Mouse (Mus musculus): Measurements from ENCODE around the gene Lpp. TPM values are rescaled to one million over a fixed set of nuclear protein-coding genes. Genes with fewer than 3 reads are reported as not detected.

Lpp gene
- polyA plus RNA-seq, 1 experiment from 2014 or later = 45.3 TPM

DNA sequence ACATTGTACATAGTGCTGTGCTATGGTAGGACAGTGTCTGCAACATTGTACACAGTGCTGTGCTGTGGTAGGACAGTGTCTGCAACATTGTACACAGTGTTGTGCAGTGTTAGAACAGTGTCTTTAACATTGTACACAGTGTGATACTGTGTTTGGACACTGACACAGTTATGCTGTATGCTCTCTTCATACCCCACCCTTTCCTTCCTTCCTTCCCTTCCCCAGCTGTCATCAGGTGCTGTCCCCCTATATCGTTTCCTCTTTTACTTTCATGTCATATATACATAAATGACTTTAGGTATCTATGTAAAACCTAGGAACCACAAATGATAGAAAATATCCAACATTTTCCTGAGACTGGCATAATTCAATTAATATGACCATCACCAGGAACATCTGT lies 53.1 kb downstream of the Lpp start:
- H3K36me3 ChIP-seq = peaks cover 25% of the 10 kb centered on the region
- no peaks in the 10 kb centered on the region for H3K9me3 ChIP-seq (replicated peaks)
- no peaks in the 10 kb centered on the region for H3K27me3 ChIP-seq (ENCODE audit: low read depth, poor library complexity, severe bottlenecking)
- H3K27ac ChIP-seq = no peak overlapping the region
- 88% methylated on average over 1 of the region's 1 CpGs for WGBS
- DNase-seq (ENCODE audit: low spot score) = no peak
- no peak overlapping the region for H3K4me3 ChIP-seq
- peaks cover 41% of the 10 kb centered on the region for H3K4me1 ChIP-seq

DNA sequence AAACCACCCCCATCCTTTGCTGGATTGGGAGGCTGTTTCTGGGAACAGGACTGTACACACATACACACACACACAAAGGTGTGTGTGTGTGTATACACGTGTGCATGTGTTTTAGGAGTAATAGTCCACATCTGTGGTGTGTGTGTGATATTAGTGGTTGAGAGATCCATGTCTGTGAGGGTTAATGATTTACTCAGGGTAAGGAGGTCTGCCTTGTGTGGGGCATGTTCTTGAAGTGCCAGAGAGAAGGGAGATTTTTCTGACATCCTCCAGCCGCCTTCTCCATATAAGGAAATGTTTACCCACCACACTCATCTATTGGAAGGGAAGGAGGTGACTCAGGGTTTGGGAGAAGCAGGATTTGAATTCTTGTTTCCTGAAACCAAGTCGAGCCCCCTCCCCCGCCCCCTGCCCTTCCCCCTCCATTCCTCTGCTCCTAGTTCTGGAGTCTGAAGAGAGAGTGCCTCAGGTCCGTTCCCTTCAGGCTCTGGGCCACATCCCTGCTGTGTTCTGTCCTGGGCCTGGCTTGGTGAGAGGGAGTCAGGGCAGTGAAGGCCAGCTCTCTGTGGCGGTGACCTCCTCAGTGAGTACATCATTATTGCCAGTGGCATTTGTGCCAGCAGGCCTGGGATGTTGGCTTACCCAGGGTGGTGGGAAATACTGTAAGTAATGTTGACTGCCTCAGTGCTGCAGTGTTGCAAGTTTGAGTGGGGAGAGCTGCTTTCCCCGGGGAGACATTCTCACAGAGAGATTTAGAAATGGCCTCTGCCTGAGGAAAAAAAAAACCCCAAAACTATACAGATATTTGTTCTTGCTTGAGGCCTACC lies 54.6 kb downstream of the Lpp start:
- H3K4me1 ChIP-seq = peaks cover 44% of the 10 kb centered on the region
- H3K4me3 ChIP-seq = no peak overlapping the region
- H3K27me3 ChIP-seq (ENCODE audit: low read depth, poor library complexity, severe bottlenecking) = no peaks in the 10 kb centered on the region
- no peak for DNase-seq (ENCODE audit: low spot score)
- peaks cover 25% of the 10 kb centered on the region for H3K36me3 ChIP-seq
- peak overlapping the region; percentile 66 for H3K27ac ChIP-seq
- 43% methylated on average over 7 of the region's 7 CpGs for WGBS
- no peaks in the 10 kb centered on the region for H3K9me3 ChIP-seq (replicated peaks)

DNA sequence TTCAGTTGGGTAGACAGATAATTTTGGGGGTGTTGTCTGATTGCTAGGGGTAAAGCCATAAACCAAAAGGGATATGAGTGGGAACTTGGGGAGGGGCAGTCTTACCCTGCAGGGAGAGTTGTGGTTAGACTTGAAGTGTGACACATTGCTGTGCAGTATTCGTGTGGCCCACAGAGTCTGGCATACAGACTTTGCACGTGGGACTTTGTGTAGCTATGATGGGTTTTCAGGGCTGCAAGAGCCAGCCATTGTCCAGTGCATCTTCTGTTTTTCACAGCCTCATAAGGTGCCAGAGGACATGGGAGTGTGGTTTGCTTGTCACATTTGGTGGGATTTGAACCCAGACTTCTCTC lies 55.2 kb downstream of the Lpp start:
- Histone ChIP-seq H3K27me3 (ENCODE audit: low read depth, poor library complexity, severe bottlenecking) (no peaks in the 10 kb centered on the region), H3K36me3 (peaks cover 20% of the 10 kb centered on the region), H3K4me1 (peaks cover 45% of the 10 kb centered on the region), H3K9me3 (replicated peaks) (no peaks in the 10 kb centered on the region), H3K27ac (no peak overlapping the region), H3K4me3 (no peak overlapping the region)
- 83% methylated on average over 2 of the region's 2 CpGs for WGBS
- no peak for DNase-seq (ENCODE audit: low spot score)

DNA sequence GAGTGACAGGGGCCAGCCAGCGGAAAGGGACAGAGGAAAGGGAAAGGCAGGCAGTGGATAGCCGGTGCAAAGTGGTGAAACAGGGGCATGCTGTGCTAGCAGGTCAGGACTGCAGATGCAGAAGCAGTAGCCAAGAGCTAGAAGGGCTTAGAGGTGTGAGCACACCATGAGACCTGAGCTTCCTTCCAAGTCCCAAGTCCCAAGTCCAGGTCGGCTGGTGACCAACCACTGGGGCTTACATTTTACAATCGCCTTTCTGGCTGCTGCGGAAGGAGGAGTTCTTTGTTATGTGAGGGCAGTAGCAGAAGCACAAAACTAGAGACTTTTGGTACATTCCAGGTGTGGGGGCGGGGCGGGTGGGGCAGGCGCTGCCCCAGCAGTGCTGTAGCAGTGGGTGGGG lies 56.5 kb downstream of the Lpp start:
- 11% methylated on average over 8 of the region's 8 CpGs for WGBS
- Histone ChIP-seq H3K27me3 (ENCODE audit: low read depth, poor library complexity, severe bottlenecking) (no peaks in the 10 kb centered on the region), H3K27ac (peak overlapping the region; percentile 68; the same call in 1 of the 2 replicates), H3K4me3 (no peak overlapping the region), H3K4me1 (peaks cover 55% of the 10 kb centered on the region), H3K9me3 (replicated peaks) (no peaks in the 10 kb centered on the region), H3K36me3 (peaks cover 16% of the 10 kb centered on the region; the same call in 1 of the 2 replicates)
- DNase-seq (ENCODE audit: low spot score) = no peak

DNA sequence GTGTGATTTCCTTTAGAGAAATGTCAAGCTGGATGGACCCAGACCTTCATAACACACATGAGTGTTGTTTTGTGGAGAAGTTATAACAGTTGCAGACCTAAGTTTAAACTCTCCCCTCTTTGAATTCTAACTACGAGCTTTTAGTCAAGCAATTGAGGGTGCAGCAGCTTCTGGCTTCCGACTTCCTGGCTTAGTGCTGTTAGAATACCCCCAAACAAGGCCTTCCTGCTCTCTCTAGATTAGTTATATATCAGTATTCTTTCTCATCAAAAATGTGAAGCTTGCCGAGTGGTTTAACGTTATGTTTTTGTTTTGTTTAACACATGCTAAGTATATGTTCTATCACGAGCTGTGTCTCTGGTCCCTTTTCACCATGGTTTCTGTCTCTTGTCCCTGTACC lies 56.9 kb downstream of the Lpp start:
- DNase-seq (ENCODE audit: low spot score) = no peak
- H3K4me3 ChIP-seq = no peak overlapping the region
- peaks cover 14% of the 10 kb centered on the region; the same call in 1 of the 2 replicates for H3K36me3 ChIP-seq
- peaks cover 59% of the 10 kb centered on the region for H3K4me1 ChIP-seq
- peak overlapping the region; percentile 68; the same call in 1 of the 2 replicates for H3K27ac ChIP-seq
- 64% methylated on average over 5 of the region's 5 CpGs for WGBS
- no peaks in the 10 kb centered on the region for H3K27me3 ChIP-seq (ENCODE audit: low read depth, poor library complexity, severe bottlenecking)
- H3K9me3 ChIP-seq (replicated peaks) = no peaks in the 10 kb centered on the region

DNA sequence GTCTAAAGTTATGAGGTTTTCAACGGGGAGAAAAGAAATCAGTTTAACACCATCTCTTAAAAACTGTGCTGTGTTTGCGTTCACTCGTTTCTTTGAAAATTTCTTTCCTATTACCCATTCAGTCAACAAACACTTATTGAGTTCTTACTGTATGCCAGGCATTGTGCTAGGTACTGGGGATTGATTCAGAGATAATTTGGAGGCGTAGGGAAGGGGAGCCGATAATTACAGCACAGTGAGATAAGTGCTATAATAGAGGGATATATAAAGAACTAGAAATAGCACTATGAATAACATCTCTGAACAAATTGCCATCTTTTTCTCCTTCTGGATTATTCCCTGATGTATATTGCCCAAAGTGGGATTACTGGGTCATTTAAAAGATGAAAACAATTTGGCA lies 57.8 kb downstream of the Lpp start:
- no peak overlapping the region for H3K27ac ChIP-seq
- peaks cover 65% of the 10 kb centered on the region for H3K4me1 ChIP-seq
- WGBS = 89% methylated on average over 5 of the region's 5 CpGs
- DNase-seq (ENCODE audit: low spot score) = no peak
- no peaks in the 10 kb centered on the region for H3K9me3 ChIP-seq (replicated peaks)
- H3K4me3 ChIP-seq = no peak overlapping the region
- H3K36me3 ChIP-seq = peaks cover 6% of the 10 kb centered on the region; the same call in 1 of the 2 replicates
- no peaks in the 10 kb centered on the region for H3K27me3 ChIP-seq (ENCODE audit: low read depth, poor library complexity, severe bottlenecking)

DNA sequence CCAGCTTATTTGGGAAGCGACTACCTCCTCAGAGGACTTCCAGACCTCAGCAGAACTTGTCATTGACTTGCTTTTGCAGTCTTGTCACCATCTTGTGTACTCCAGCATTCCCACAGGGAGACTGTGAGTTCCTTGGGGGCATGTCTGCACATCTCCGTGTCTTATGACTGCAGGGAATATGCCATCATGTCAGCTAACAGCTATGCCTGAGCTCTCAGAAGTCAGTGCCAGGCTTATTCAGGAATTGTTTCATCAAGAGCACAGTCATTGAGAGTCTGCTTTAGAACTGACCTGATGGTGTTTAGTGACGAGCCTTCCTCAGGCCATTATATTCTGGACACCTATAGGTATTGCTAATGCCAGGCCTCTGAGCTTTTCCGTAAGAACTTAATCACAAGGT lies 60.2 kb downstream of the Lpp start:
- 79% methylated on average over 4 of the region's 4 CpGs for WGBS
- Histone ChIP-seq H3K36me3 (peaks cover 13% of the 10 kb centered on the region), H3K9me3 (replicated peaks) (no peaks in the 10 kb centered on the region), H3K27me3 (ENCODE audit: low read depth, poor library complexity, severe bottlenecking) (no peaks in the 10 kb centered on the region), H3K4me3 (no peak overlapping the region), H3K4me1 (peaks cover 55% of the 10 kb centered on the region), H3K27ac (no peak overlapping the region)
- no peak for DNase-seq (ENCODE audit: low spot score)

DNA sequence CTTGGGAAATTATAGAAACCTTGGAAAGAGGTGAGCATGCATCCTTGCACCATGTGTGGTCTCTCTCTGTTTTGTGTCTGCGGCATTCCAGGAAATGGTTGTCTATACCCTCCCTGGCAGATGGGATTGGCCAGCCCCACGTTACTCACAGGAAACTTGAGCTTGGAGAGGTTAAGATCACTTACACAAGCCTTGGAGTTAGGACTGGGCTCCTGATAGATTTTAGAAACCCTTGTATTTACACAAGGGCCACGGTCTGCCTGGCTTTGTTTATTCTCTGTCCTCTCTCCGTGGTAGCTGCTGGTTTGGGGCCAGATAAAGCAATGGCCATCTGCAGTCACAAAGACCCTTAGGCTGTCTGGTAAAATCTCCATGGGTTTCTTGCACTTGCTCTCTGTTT lies 61.2 kb downstream of the Lpp start:
- Histone ChIP-seq H3K27ac (peak overlapping the region; percentile 4; the same call in 1 of the 2 replicates), H3K36me3 (peaks cover 22% of the 10 kb centered on the region), H3K4me1 (peaks cover 45% of the 10 kb centered on the region), H3K27me3 (ENCODE audit: low read depth, poor library complexity, severe bottlenecking) (no peaks in the 10 kb centered on the region), H3K4me3 (no peak overlapping the region), H3K9me3 (replicated peaks) (no peaks in the 10 kb centered on the region)
- DNase-seq (ENCODE audit: low spot score) = no peak
- 14% methylated on average over 4 of the region's 4 CpGs for WGBS

DNA sequence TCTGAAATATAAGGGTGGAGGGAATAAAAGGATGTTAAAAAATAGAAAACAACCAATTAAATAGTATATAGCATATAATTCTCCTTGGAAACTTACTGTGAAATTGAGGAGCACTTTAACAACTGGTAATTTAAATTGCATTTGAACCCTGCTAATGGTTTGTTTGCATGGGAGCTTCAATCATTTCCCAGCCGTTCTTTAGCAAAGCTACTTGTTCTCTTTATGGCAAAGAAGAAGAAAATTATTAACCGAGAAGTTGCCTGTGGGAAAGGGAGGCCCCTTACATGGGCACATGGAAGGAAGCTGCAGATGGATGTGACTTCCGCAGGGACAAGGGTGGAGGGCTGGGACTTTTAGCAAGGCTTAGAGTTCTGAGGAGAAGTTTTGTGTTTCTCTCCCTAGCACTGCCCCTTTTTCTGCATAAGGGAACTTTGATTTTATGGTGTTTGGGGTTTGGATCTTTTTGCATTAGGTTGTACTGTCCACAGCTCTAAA lies 62.1 kb downstream of the Lpp start:
- H3K27me3 ChIP-seq (ENCODE audit: low read depth, poor library complexity, severe bottlenecking) = no peaks in the 10 kb centered on the region
- H3K4me3 ChIP-seq = no peak overlapping the region
- no peak overlapping the region for H3K27ac ChIP-seq
- WGBS = 54% methylated on average over 3 of the region's 3 CpGs
- peaks cover 22% of the 10 kb centered on the region for H3K36me3 ChIP-seq
- H3K4me1 ChIP-seq = peaks cover 36% of the 10 kb centered on the region
- H3K9me3 ChIP-seq (replicated peaks) = no peaks in the 10 kb centered on the region
- DNase-seq (ENCODE audit: low spot score) = no peak

DNA sequence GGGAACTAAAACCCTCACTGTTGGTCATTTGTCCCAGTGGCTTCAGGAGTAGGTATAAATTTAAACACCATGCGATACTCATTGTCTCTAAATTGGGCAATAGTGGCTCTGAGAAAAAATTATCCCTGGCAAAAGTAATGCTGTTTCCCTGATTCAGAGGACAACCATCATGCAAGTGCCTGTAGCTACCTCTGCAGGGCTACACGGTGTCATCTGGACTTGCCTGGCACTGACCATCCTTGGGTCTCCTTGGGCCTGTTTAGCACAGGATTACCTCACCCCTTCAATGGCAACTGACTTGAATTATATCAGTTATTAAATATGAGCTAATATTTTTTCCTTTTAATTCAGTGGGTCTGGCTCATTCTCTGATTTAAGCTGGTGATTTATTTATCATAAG lies 70.5 kb downstream of the Lpp start:
- peaks cover 5% of the 10 kb centered on the region for H3K36me3 ChIP-seq
- no peak for DNase-seq (ENCODE audit: low spot score)
- 0 out of 2 replicates have a peak, but pooled peaks cover 4% of the 10 kb centered on the region for H3K4me1 ChIP-seq
- no peak overlapping the region for H3K4me3 ChIP-seq
- no peak overlapping the region for H3K27ac ChIP-seq
- WGBS = 98% methylated on average over 2 of the region's 2 CpGs
- H3K9me3 ChIP-seq (replicated peaks) = no peaks in the 10 kb centered on the region
- H3K27me3 ChIP-seq (ENCODE audit: low read depth, poor library complexity, severe bottlenecking) = no peaks in the 10 kb centered on the region

DNA sequence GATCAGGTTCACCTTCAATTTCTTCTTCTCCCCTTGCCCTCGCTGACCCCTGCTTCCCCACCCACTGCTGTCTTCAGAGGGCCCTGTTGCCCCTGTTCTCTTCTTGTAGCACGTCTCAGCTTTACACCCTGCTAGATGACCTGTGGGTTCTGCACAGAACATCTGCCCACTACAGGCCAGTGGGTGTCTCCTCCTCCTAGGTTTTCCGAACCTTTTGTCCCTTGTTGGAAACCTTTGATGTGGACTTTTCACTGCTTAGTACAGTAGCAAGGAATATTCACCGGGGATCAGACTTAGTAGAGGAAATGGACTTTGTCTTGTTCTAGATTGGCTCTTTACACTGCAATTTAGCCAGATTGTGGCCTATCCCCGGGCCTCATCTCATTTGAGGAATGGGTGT lies 71.1 kb downstream of the Lpp start:
- Histone ChIP-seq H3K4me3 (no peak overlapping the region), H3K36me3 (no peaks in the 10 kb centered on the region; the same call in 1 of the 2 replicates), H3K27ac (no peak overlapping the region), H3K4me1 (0 out of 2 replicates have a peak, but pooled peaks cover 4% of the 10 kb centered on the region), H3K9me3 (replicated peaks) (no peaks in the 10 kb centered on the region), H3K27me3 (ENCODE audit: low read depth, poor library complexity, severe bottlenecking) (no peaks in the 10 kb centered on the region)
- no peak for DNase-seq (ENCODE audit: low spot score)
- 65% methylated on average over 5 of the region's 5 CpGs for WGBS

DNA sequence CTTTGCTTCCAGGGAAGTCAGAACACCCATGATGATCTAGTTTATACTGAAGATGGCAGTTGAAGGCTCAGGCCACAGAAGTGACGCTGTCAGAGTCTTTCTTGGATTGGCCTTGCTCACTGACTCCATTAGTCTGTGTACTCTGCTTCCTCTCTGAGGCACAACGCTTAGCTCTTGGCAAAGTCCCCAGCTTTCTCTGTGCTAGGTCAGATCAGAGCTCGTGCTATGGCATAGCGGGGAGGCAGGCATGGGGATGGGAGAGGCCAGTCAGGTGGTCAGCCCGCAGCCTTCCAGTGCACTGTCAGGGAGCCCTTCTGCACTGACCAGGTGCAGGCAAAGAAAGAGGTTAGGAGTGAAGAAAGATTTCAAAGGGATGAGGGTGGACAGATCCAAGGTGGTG lies 72.3 kb downstream of the Lpp start:
- Histone ChIP-seq H3K4me1 (0 out of 2 replicates have a peak, but pooled peaks cover 4% of the 10 kb centered on the region), H3K4me3 (no peak overlapping the region), H3K27ac (no peak overlapping the region), H3K9me3 (replicated peaks) (no peaks in the 10 kb centered on the region), H3K27me3 (ENCODE audit: low read depth, poor library complexity, severe bottlenecking) (no peaks in the 10 kb centered on the region), H3K36me3 (no peaks in the 10 kb centered on the region; the same call in 1 of the 2 replicates)
- 91% methylated on average over 5 of the region's 5 CpGs for WGBS
- no peak for DNase-seq (ENCODE audit: low spot score)

DNA sequence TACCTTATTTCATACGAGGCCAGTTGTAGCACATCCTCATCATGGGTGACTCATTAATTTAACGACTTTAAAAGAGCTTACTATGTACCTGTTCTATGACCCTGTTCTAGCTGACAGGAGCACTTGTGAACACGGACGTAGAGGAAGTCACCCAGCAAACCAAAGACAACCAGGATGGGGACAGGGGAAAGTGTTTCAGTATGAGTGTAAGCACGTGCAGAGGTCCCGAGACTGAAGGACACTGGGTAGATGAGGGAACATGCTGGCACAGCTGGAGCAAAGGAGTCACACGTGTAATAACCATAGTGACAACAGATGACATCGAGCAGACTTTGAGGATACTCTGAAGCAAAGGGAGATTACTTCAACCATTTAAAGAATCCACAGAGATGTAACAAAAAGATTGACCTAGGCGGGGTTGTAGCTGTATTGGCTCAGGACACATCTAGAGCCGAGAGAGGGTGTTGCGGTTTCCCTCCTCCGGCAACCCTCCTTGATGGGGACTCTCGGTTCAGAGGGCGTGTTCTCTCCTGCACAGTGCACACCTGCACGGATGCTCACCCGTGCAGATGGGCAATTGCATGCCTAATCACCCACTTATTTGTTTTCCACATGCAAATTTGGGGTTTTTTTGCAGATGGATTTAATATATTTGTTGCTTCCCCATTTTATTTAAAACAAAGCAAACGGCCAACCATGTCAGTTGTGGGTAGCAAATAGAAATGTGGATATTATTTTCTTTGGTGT lies 74.4 kb downstream of the Lpp start:
- no peaks in the 10 kb centered on the region for H3K27me3 ChIP-seq (ENCODE audit: low read depth, poor library complexity, severe bottlenecking)
- no peaks in the 10 kb centered on the region for H3K9me3 ChIP-seq (replicated peaks)
- 89% methylated on average over 17 of the region's 17 CpGs for WGBS
- H3K36me3 ChIP-seq = peaks cover 5% of the 10 kb centered on the region
- 0 out of 2 replicates have a peak, but pooled peaks cover under 1% of the 10 kb centered on the region for H3K4me1 ChIP-seq
- H3K4me3 ChIP-seq = no peak overlapping the region
- no peak for DNase-seq (ENCODE audit: low spot score)
- H3K27ac ChIP-seq = no peak overlapping the region

Data from limb, embryonic 10.5 days (tissue).